In genomic region chr3:88740147-88740546, GRCm38 (mm10) we compare ENCODE assay signal across 18 mouse cellular contexts. TPM values are rescaled to one million over a fixed set of nuclear protein-coding genes. Genes with fewer than 3 reads are reported as not detected.
DNase-seq lines count a peak whose midpoint lies in the region; TF ChIP-seq lines count a peak whose summit lies in the region.
"Had no signal": no experiment of that assay in that cellular context is flagged by ENCODE, and none has a peak within 500 bp of the region (broad histone marks: within the 10 kb centered on the region; RNA-seq: fewer than 3 reads in every experiment).

No protein-coding gene starts in this region.

- TF ChIP-seq POLR2A in bone marrow macrophage, adult 2 months (IDR thresholded peaks at IDR 0.05; ENCODE audit: borderline replicate concordance, low read depth, low read length) = no peak

- peak; percentile 28; the same call in 1 of the 2 replicates for TF ChIP-seq CTCF in gastrocnemius, adult 2 months (IDR thresholded peaks at IDR 0.05)
- peak; percentile 40 for TF ChIP-seq CTCF in left cerebral cortex, adult 2 months (IDR thresholded peaks at IDR 0.05)
- TF ChIP-seq CTCF in bone marrow macrophage, adult 2 months (IDR thresholded peaks at IDR 0.05; ENCODE audit: low read depth, low read length) = peak; percentile 38; the same call in 1 of the 2 replicates

- H3K27ac ChIP-seq in gastrocnemius, adult 2 months = no peak overlapping the region
- no peak overlapping the region for H3K27ac ChIP-seq in left cerebral cortex, adult 2 months
- H3K27ac ChIP-seq in bone marrow macrophage, adult 2 months (ENCODE audit: insufficient read depth, low read depth, low read length) = no peak overlapping the region
- H3K27ac ChIP-seq: hindbrain, embryonic 14.5 days; limb, embryonic 15.5 days; neural tube, embryonic 12.5 days; stomach, embryonic 15.5 days had no signal

- H3K4me3 ChIP-seq in gastrocnemius, adult 2 months = no peak overlapping the region
- no peak overlapping the region for H3K4me3 ChIP-seq in left cerebral cortex, adult 2 months
- no peak overlapping the region for H3K4me3 ChIP-seq in bone marrow macrophage, adult 2 months (ENCODE audit: insufficient read depth, low read length)
- H3K4me3 ChIP-seq: limb, embryonic 15.5 days; neural tube, embryonic 12.5 days; stomach, embryonic 15.5 days had no signal

- peaks cover 19% of the 10 kb centered on the region for H3K4me1 ChIP-seq in bone marrow macrophage, adult 2 months (ENCODE audit: control insufficient read depth, insufficient read depth, low read length)
- H3K4me1 ChIP-seq: limb, embryonic 15.5 days; neural tube, embryonic 12.5 days; stomach, embryonic 15.5 days had no signal

- intact Hi-C loops in gastrocnemius, adult 2 months (cut with DNase I) = no loop called here
- intact Hi-C loops in gastrocnemius, postnatal 36 days (cut with DNase I) = no loop called here
- intact Hi-C loops in left cerebral cortex, adult 2 months (cut with DNase I) = no loop called here
- intact Hi-C loops in left cerebral cortex, postnatal 25 days (cut with DNase I) = no loop called here

- no peak for DNase-seq in gastrocnemius, adult 2 months
- DNase-seq in gastrocnemius, postnatal 36 days = no peak
- DNase-seq in left cerebral cortex, adult 2 months (ENCODE audit: extremely low spot score in 1 of 2, low spot score in 2 of 2) = no peak
- no peak for DNase-seq in left cerebral cortex, postnatal 25 days (ENCODE audit: low spot score in 2 of 2)
- peak; percentile 32 for DNase-seq in 416B (ENCODE audit: low read depth)
- DNase-seq in thymus, postnatal 0 days (ENCODE audit: low spot score) = no peak
- DNase-seq: adrenal gland, adult 8-10 months; cerebellum, adult 18-20 months; gastrocnemius, postnatal 10 days; heart, postnatal 14 days; kidney, adult 11 months; lung, postnatal 14 days; thymus, postnatal 36 days had no signal

RNA-seq across cellular contexts. Expression of gene Rit1, which starts 23.5 kb away (rescaled TPM):
- 10 to 100 TPM; 20.8 to 20.9 TPM for total RNA-seq in gastrocnemius, adult 2 months (2021)
- 10 to 100 TPM; 16.5 to 20.5 TPM for total RNA-seq in gastrocnemius, postnatal 36 days (2021)
- 10 to 100 TPM; 41.1 to 45.8 TPM for total RNA-seq in left cerebral cortex, adult 2 months (2021)
- 10 to 100 TPM; 49.1 to 49.9 TPM for total RNA-seq in left cerebral cortex, postnatal 25 days (2021)
- 100 and 110 TPM in 2 replicates for polyA plus RNA-seq in bone marrow macrophage, adult 2 months (2012; ENCODE audit: insufficient read depth, insufficient read length, missing spikeins)
- polyA plus RNA-seq in thymus, postnatal 0 days (2015; fragmentation: Nextera tagmentation; extraction: Ambion mirVana) = 55.5 and 55.6 TPM in 2 replicates

RNA-seq across cellular contexts. Expression of gene Syt11, which starts 34.8 kb away (rescaled TPM):
- 1 to 10 TPM; 2.7 to 5.2 TPM for total RNA-seq in gastrocnemius, adult 2 months (2021)
- total RNA-seq in gastrocnemius, postnatal 36 days (2021) = 1 to 10 TPM; 2.1 to 3.1 TPM
- 100 to 1,000 TPM; 513 to 521 TPM for total RNA-seq in left cerebral cortex, adult 2 months (2021)
- 100 to 1,000 TPM; 527 to 544 TPM for total RNA-seq in left cerebral cortex, postnatal 25 days (2021)
- polyA plus RNA-seq in bone marrow macrophage, adult 2 months (2012; ENCODE audit: insufficient read depth, insufficient read length, missing spikeins) = 12.1 and 13.5 TPM in 2 replicates
- 1.7 TPM in 2 replicates for polyA plus RNA-seq in thymus, postnatal 0 days (2015; fragmentation: Nextera tagmentation; extraction: Ambion mirVana)

RNA-seq across cellular contexts. Expression of gene Khdc4, which starts 54.5 kb away (rescaled TPM):
- total RNA-seq in gastrocnemius, adult 2 months (2021) = 10 to 100 TPM; 24.0 TPM
- 10 to 100 TPM; 19.9 to 25.0 TPM for total RNA-seq in gastrocnemius, postnatal 36 days (2021)
- 10 to 100 TPM; 55.3 to 59.3 TPM for total RNA-seq in left cerebral cortex, adult 2 months (2021)
- 10 to 100 TPM; 54.0 to 57.1 TPM for total RNA-seq in left cerebral cortex, postnatal 25 days (2021)
- 40.7 and 48.4 TPM in 2 replicates for polyA plus RNA-seq in bone marrow macrophage, adult 2 months (2012; ENCODE audit: insufficient read depth, insufficient read length, missing spikeins)
- 69.4 and 75.2 TPM in 2 replicates for polyA plus RNA-seq in thymus, postnatal 0 days (2015; fragmentation: Nextera tagmentation; extraction: Ambion mirVana)

Comparison
In these comparisons a context has a peak if more than half of its experiments do, and no peak if none do; other contexts are left out.
1. RNA of gene Syt11, which starts 34.8 kb away (total RNA-seq): 527 to 544 TPM in left cerebral cortex, postnatal 25 days and 513 to 521 TPM in left cerebral cortex, adult 2 months; 2.7 to 5.2 TPM in gastrocnemius, adult 2 months and 2.1 to 3.1 TPM in gastrocnemius, postnatal 36 days; every median in the first group is over 10 times any median in the second.
2. Peak in every context shown above with its lines, with median percentiles within 50 percentile points of each other: CTCF ChIP-seq.